Mouse (Mus musculus): ENCODE results near the gene Wfs1. TPM values are rescaled to one million over a fixed set of nuclear protein-coding genes. Genes with fewer than 3 reads are reported as not detected.
A peak's percentile ranks its signal among the peaks of the same experiment; 100 is the strongest.
"Not testable (repeated sequence)": the region's sequence is repeated elsewhere in the genome, so short reads cannot be mapped to it uniquely, and the experiment has no call there.

Wfs1 gene
- polyA plus RNA-seq, 1 experiment from 2014 or later: 6.3 TPM

DNA sequence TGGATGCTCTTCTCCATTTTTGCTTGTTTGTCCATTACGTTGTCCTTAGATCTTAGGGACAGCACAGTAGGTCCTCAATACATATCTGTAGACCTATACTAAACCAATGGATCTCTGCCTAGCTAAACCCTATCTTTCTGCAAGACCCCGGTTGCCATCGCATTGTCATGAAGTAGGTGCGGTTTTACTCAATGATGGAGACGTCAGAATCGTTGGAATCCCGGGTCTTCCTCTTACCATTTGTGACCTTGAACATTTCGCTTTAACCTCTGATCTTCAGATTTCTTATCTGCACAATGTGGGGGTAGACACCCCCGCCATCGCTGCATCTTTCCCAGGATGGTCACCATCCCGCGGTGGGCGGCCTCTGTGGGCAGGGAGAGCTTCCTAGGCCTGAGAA, 38.7 kb upstream of the Wfs1 start:
- peak overlapping the region; percentile 52 for H3K4me3 ChIP-seq (ENCODE audit: low read depth, low read length)
- no peaks in the 10 kb centered on the region for H3K36me3 ChIP-seq (ENCODE audit: control insufficient read depth, insufficient read depth, low read length)
- WGBS: 14% methylated on average over 13 of the region's 13 CpGs
- DNase-seq (ENCODE audit: low spot score) (no peak), ATAC-seq (ENCODE audit: insufficient number of reproducible peaks, low FRiP score, low TSS enrichment, low read depth) (no peak)
- H3K27ac ChIP-seq (replicated peaks; ENCODE audit: low read depth, low read length): no peak overlapping the region
- H3K4me1 ChIP-seq (ENCODE audit: control insufficient read depth, insufficient read depth, low read length): 0 out of 2 replicates have a peak, but pooled peaks cover 3% of the 10 kb centered on the region
- H3K4me2 ChIP-seq (ENCODE audit: low read depth, severe bottlenecking): peak overlapping the region; percentile 95
- peaks cover 49% of the 10 kb centered on the region for H3K27me3 ChIP-seq (ENCODE audit: control insufficient read depth, insufficient read depth, low read length)
- no peaks in the 10 kb centered on the region for H3K9me3 ChIP-seq (ENCODE audit: control insufficient read depth, low read length)
- no peak overlapping the region for H3K9ac ChIP-seq (ENCODE audit: low read length)

- Histone ChIP-seq H3K4me3 (ENCODE audit: low read depth, low read length) (no peak overlapping the region), H3K4me1 (ENCODE audit: control insufficient read depth, insufficient read depth, low read length) (no peaks in the 10 kb centered on the region), H3K9ac (ENCODE audit: low read length) (no peak overlapping the region), H3K36me3 (ENCODE audit: control insufficient read depth, insufficient read depth, low read length) (no peaks in the 10 kb centered on the region), H3K9me3 (ENCODE audit: control insufficient read depth, low read length) (no peaks in the 10 kb centered on the region), H3K4me2 (ENCODE audit: low read depth, severe bottlenecking) (no peak overlapping the region), H3K27ac (replicated peaks; ENCODE audit: low read depth, low read length) (no peak overlapping the region), H3K27me3 (ENCODE audit: control insufficient read depth, insufficient read depth, low read length) (no peaks in the 10 kb centered on the region)
- ATAC-seq (ENCODE audit: insufficient number of reproducible peaks, low FRiP score, low TSS enrichment, low read depth): no peak
- no peak for DNase-seq (ENCODE audit: low spot score)
- 75% methylated on average over 3 of the region's 3 CpGs for WGBS
These were observed 28.2 kb upstream of the Wfs1 start for GRCm38 (mm10) chr5:37017222-37017621.

DNA sequence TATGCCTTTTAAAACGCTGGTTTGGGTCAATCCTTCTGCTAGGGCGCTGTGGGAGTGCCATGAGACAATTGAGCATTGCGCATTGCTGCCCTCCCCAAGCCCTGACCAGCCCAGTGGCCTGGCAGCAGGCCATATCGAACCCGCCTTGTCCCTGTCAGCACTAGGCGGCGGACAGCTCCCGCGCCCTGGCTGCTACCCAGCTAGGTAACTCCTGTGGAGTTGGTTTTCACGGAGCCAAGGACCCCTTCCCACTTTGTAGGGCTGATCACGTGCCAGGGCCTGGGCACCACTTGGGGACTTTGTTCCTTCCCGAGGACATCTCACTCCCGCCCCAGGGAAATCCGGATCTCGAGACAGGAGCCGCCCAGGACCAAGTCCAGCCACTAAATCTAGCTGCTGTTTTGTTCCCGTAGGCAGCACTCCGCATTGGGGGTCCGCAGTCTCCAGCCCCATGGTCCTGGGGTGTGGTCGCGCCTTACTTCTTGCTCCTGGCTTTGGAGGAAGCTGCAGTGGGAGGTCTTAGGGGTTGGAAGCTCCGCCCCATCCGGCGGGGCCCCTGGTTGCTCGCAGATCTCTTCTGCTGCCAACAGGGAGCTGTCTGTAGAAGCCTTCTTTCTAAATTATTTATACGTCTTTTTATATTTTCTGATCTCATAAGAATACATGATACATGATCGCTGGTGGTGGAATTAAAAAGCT, 26.8 kb upstream of the Wfs1 start:
- 8% methylated on average over 27 of the region's 27 CpGs for WGBS

DNA sequence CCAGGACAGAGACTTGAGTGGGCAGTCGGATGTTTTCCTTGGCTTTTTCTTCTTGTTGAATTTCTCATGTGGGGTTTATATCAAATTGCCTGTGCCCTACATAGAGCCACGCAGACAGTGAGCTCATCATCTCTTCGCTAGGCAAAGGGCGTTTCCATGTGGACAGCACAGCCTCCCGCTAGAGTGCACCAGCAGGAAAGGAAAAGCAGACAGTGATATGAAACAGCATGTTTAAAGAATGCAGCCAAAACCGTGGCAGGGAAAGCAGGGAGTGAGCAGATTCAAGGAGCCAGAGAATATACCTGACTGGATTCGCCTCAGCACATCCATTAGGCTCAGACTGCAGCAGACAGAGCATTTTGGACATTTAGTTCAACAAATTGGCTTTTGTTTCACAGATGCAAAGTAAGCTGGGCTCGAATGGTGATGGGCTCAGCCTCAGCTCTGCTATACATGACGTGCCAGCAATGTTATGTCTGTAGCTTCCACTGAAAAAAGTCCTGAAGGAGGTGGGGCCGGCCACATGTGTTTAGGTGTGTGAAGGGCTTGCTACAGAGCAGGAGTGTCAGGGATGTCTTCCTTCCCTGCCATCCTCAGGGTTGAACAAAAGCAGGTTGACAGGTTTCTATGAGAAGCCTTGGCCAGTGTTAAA, 21.8 kb upstream of the Wfs1 start:
- no peaks in the 10 kb centered on the region for H3K36me3 ChIP-seq (ENCODE audit: control insufficient read depth, insufficient read depth, low read length)
- H3K4me2 ChIP-seq (ENCODE audit: low read depth, severe bottlenecking): no peak overlapping the region
- H3K9me3 ChIP-seq (ENCODE audit: control insufficient read depth, low read length): no peaks in the 10 kb centered on the region
- no peak overlapping the region for H3K9ac ChIP-seq (ENCODE audit: low read length)
- 82% methylated on average over 10 of the region's 10 CpGs for WGBS
- no peaks in the 10 kb centered on the region for H3K27me3 ChIP-seq (ENCODE audit: control insufficient read depth, insufficient read depth, low read length)
- H3K4me1 ChIP-seq (ENCODE audit: control insufficient read depth, insufficient read depth, low read length): no peaks in the 10 kb centered on the region
- no peak overlapping the region for H3K27ac ChIP-seq (replicated peaks; ENCODE audit: low read depth, low read length)
- H3K4me3 ChIP-seq (ENCODE audit: low read depth, low read length): no peak overlapping the region
- ATAC-seq (ENCODE audit: insufficient number of reproducible peaks, low FRiP score, low TSS enrichment, low read depth): no peak
- no peak for DNase-seq (ENCODE audit: low spot score)

More for the DNA sequence above, 26.8 kb upstream of the Wfs1 start:
- Histone ChIP-seq H3K4me1 (ENCODE audit: control insufficient read depth, insufficient read depth, low read length) (no peaks in the 10 kb centered on the region), H3K27ac (replicated peaks; ENCODE audit: low read depth, low read length) (no peak overlapping the region), H3K4me2 (ENCODE audit: low read depth, severe bottlenecking) (no peak overlapping the region), H3K36me3 (ENCODE audit: control insufficient read depth, insufficient read depth, low read length) (no peaks in the 10 kb centered on the region), H3K9ac (ENCODE audit: low read length) (no peak overlapping the region), H3K9me3 (ENCODE audit: control insufficient read depth, low read length) (no peaks in the 10 kb centered on the region), H3K4me3 (ENCODE audit: low read depth, low read length) (no peak overlapping the region), H3K27me3 (ENCODE audit: control insufficient read depth, insufficient read depth, low read length) (no peaks in the 10 kb centered on the region)
- ATAC-seq (ENCODE audit: insufficient number of reproducible peaks, low FRiP score, low TSS enrichment, low read depth) (no peak), DNase-seq (ENCODE audit: low spot score) (peak; percentile 80)

- not testable (repeated sequence) for H3K4me1 ChIP-seq (ENCODE audit: control insufficient read depth, insufficient read depth, low read length); H3K27me3 ChIP-seq (ENCODE audit: control insufficient read depth, insufficient read depth, low read length); H3K9ac ChIP-seq (ENCODE audit: low read length); H3K27ac ChIP-seq (replicated peaks; ENCODE audit: low read depth, low read length); ATAC-seq (ENCODE audit: insufficient number of reproducible peaks, low FRiP score, low TSS enrichment, low read depth); H3K36me3 ChIP-seq (ENCODE audit: control insufficient read depth, insufficient read depth, low read length); H3K9me3 ChIP-seq (ENCODE audit: control insufficient read depth, low read length); H3K4me3 ChIP-seq (ENCODE audit: low read depth, low read length); H3K4me2 ChIP-seq (ENCODE audit: low read depth, severe bottlenecking)
- peak; percentile 41 for DNase-seq (ENCODE audit: low spot score)
- WGBS: 22% methylated on average over 13 of the region's 13 CpGs
These were observed 20.8 kb upstream of the Wfs1 start for GRCm38 (mm10) chr5:37009761-37010160.

DNA sequence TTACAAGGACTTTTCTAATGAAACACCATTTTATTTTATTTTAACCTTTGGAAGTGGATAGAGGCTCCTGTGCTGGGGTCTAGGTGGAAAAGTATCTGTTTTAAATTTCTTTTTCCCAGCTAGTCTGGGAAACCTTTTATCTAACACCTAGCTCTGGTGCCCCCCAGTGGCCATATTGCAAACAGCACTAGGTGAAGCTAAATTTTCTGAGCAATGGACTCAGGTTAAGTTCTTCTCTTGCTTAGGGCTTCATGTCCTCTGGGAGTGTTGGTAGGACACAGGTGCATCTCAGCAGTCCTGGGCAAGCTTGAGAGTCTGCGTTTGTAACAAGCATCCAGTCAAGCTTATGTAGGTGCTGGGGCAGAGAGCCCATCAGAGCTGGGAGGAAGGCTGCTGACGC, 13.0 kb upstream of the Wfs1 start:
- Histone ChIP-seq H3K9ac (ENCODE audit: low read length) (no peak overlapping the region), H3K27ac (replicated peaks; ENCODE audit: low read depth, low read length) (no peak overlapping the region), H3K36me3 (ENCODE audit: control insufficient read depth, insufficient read depth, low read length) (no peaks in the 10 kb centered on the region), H3K4me1 (ENCODE audit: control insufficient read depth, insufficient read depth, low read length) (no peaks in the 10 kb centered on the region), H3K27me3 (ENCODE audit: control insufficient read depth, insufficient read depth, low read length) (no peaks in the 10 kb centered on the region), H3K4me2 (ENCODE audit: low read depth, severe bottlenecking) (no peak overlapping the region), H3K9me3 (ENCODE audit: control insufficient read depth, low read length) (no peaks in the 10 kb centered on the region), H3K4me3 (ENCODE audit: low read depth, low read length) (no peak overlapping the region)
- no peak for ATAC-seq (ENCODE audit: insufficient number of reproducible peaks, low FRiP score, low TSS enrichment, low read depth)
- peak; percentile 78 for DNase-seq (ENCODE audit: low spot score)
- WGBS: 52% methylated on average over 2 of the region's 2 CpGs

DNA sequence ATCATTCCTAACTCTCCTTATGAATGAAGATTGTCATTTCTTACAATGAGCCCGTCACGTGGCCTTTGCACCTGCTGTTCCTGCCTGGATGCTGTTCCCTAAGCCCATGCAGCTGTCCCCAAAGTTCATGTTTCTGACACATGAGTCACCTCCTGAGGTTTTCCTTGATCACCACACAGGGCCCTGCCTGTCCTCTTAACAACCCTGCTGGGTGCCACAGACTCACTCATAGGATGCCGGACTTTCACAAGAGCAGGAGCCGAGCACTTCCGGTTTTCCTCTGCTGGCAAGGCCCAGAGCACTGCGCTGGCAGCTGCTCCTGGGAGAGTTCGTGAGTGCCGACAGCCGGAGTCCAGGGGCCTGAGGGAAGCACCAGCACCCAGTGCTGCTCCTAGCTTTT, 12.0 kb upstream of the Wfs1 start:
- Histone ChIP-seq H3K4me3 (ENCODE audit: low read depth, low read length) (no peak overlapping the region), H3K27ac (replicated peaks; ENCODE audit: low read depth, low read length) (no peak overlapping the region), H3K36me3 (ENCODE audit: control insufficient read depth, insufficient read depth, low read length) (no peaks in the 10 kb centered on the region), H3K4me2 (ENCODE audit: low read depth, severe bottlenecking) (no peak overlapping the region), H3K27me3 (ENCODE audit: control insufficient read depth, insufficient read depth, low read length) (no peaks in the 10 kb centered on the region), H3K4me1 (ENCODE audit: control insufficient read depth, insufficient read depth, low read length) (no peaks in the 10 kb centered on the region), H3K9me3 (ENCODE audit: control insufficient read depth, low read length) (no peaks in the 10 kb centered on the region), H3K9ac (ENCODE audit: low read length) (no peak overlapping the region)
- DNase-seq (ENCODE audit: low spot score) (no peak), ATAC-seq (ENCODE audit: insufficient number of reproducible peaks, low FRiP score, low TSS enrichment, low read depth) (no peak)
- 82% methylated on average over 9 of the region's 9 CpGs for WGBS

DNA sequence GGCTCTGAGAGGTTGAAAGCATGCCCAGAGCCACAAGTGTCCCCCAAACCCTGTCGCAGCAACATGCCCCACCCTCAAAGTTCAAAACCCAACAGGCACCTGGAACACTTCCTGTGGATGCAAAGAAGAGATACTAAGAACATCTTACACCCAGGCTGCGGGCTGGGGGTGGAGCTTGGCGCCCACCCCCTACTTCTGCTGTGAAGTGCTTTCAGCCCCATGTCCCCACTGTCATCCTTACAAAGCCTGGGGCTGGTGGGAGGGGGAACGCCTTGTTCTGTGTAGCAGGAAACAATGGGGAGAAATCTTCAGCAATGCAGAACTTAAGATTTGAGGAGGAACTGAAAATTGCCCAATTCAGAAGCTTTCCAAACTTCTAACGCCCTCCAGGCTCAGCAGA, 9.0 kb upstream of the Wfs1 start:
- Histone ChIP-seq H3K4me2 (ENCODE audit: low read depth, severe bottlenecking) (no peak overlapping the region), H3K9me3 (ENCODE audit: control insufficient read depth, low read length) (no peaks in the 10 kb centered on the region), H3K27ac (replicated peaks; ENCODE audit: low read depth, low read length) (no peak overlapping the region), H3K4me3 (ENCODE audit: low read depth, low read length) (no peak overlapping the region), H3K9ac (ENCODE audit: low read length) (no peak overlapping the region), H3K4me1 (ENCODE audit: control insufficient read depth, insufficient read depth, low read length) (no peaks in the 10 kb centered on the region), H3K36me3 (ENCODE audit: control insufficient read depth, insufficient read depth, low read length) (no peaks in the 10 kb centered on the region), H3K27me3 (ENCODE audit: control insufficient read depth, insufficient read depth, low read length) (no peaks in the 10 kb centered on the region)
- DNase-seq (ENCODE audit: low spot score) (no peak), ATAC-seq (ENCODE audit: insufficient number of reproducible peaks, low FRiP score, low TSS enrichment, low read depth) (no peak)
- WGBS: 53% methylated on average over 5 of the region's 5 CpGs

Data from limb, embryonic 11.5 days (tissue).